Mouse (Mus musculus) bone marrow, adult 2 months (tissue): ENCODE measurements around the gene Ets2.

Experiments
- CTCF ChIP-seq: fragments of 200-500 bp; IDR thresholded peaks from 2 replicates; pipeline ENCODE4 v1.5.1; 2011; ENCODE audit warnings: low read length, control low read depth; ENCODE audit not compliant: control insufficient read depth, insufficient read depth
- POLR2A ChIP-seq: fragments of 200-500 bp; IDR thresholded peaks from 2 replicates; pipeline ENCODE4 v1.6.1; 2011; ENCODE audit warnings: low read depth, mild to moderate bottlenecking, control low read depth, low read length, borderline replicate concordance; ENCODE audit not compliant: control insufficient read depth

DNA sequence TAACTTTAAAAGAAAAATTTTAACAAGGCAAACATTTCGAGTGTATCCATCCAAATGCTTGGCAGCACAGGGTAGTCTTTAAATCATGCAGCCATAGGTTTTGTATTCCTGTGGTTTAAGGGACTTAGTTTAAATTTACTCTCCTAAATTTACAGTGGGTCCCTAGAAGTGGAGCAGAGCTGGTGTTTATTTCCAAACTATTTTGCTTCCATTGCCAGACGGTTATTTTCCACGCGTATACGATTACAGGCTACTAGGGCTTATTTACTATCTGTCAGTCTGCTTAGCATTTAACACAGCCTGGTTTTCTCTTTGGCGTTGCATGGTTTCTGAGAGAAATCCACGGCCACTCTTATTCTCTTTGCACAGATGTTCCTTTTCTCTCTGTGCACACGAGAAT, 42.9 kb downstream of the Ets2 start:
- no peak for TF ChIP-seq CTCF
- TF ChIP-seq POLR2A, result no peak
